Mouse (Mus musculus) erythroblast, embryonic 14.5 days (primary cell): ENCODE measurements around the gene Elp1.

Experiments
- GATA1 ChIP-seq: IDR thresholded peaks from 2 replicates; pipeline ENCODE4 v1.6.1; 2012; ENCODE audit warnings: low read length, inconsistent platforms, mixed read lengths
- TAL1 ChIP-seq: IDR thresholded peaks from 3 replicates; pipeline ENCODE4 v1.6.1; 2012; ENCODE audit warnings: low read length, inconsistent platforms, mixed read lengths

- TF ChIP-seq GATA1 (no peak), TAL1 (no peak)
Observed at GRCm38 (mm10) chr4:56847400-56847799, 45.3 kb upstream of the Elp1 start.
